Mouse (Mus musculus) small intestine, adult 2 months (tissue): Measurements from ENCODE around the gene Gcnt2. TPM values are rescaled to one million over a fixed set of nuclear protein-coding genes. Genes with fewer than 3 reads are reported as not detected.

ENCODE experiments used
- H3K27ac ChIP-seq: fragments of 200-500 bp; 2 replicates; pipeline ENCODE4 v1.5.1; 2012; ENCODE audit warnings: low read depth, low read length, control low read depth, inconsistent platforms; ENCODE audit not compliant: insufficient read depth
- H3K27me3 ChIP-seq: fragments of 200-500 bp; 2 replicates; pipeline ENCODE4 v1.6.1; 2012; ENCODE audit warnings: mild to moderate bottlenecking, moderate library complexity, low read length, inconsistent platforms; ENCODE audit not compliant: control insufficient read depth, insufficient read depth
- H3K36me3 ChIP-seq: fragments of 200-500 bp; 2 replicates; pipeline ENCODE4 v1.6.1; 2012; ENCODE audit warnings: mild to moderate bottlenecking, low read length, control low read depth, inconsistent platforms; ENCODE audit not compliant: control insufficient read depth, insufficient read depth
- H3K4me1 ChIP-seq: fragments of 200-500 bp; 2 replicates; pipeline ENCODE4 v1.6.1; 2012; ENCODE audit warnings: low read length, inconsistent platforms, mixed read lengths; ENCODE audit not compliant: control insufficient read depth, insufficient read depth, insufficient read length
- H3K4me3 ChIP-seq: fragments of 200-500 bp; 2 replicates; pipeline ENCODE4 v1.5.1; 2012; ENCODE audit warnings: low read depth, mild to moderate bottlenecking, control low read depth, inconsistent platforms, low read length, moderate library complexity
- CTCF ChIP-seq: fragments of 200-500 bp; IDR thresholded peaks from 2 replicates; pipeline ENCODE4 v1.5.1; 2012; ENCODE audit warnings: low read depth, mild to moderate bottlenecking, control low read depth, inconsistent platforms, low read length, moderate library complexity, mixed read lengths; ENCODE audit not compliant: insufficient replicate concordance, insufficient read length; ENCODE audit errors: extremely low read depth
- POLR2A ChIP-seq: fragments of 200-500 bp; IDR thresholded peaks from 2 replicates; pipeline ENCODE4 v1.6.1; 2012; ENCODE audit warnings: low read depth, mild to moderate bottlenecking, control low read depth, inconsistent platforms, low read length, moderate library complexity
- WGBS: fragments of 180-500 bp; shearing (Covaris S2); methylation state at CpG from one replicate; pipeline ENCODE4 v1.1.7; 2018; 5-methylcytosine and 5-hydroxymethylcytosine counted together
- polyA plus RNA-seq: library from polyadenylated mRNA; depleted of rRNA; stranded (reverse); fragments of >200 nt; gene quantifications from 2 replicates; pipeline ENCODE4 v1.2.3, GENCODE M21; 2012

Gcnt2 gene
- polyA plus RNA-seq, 1 experiment, result 3.8 TPM

GRCm38 (mm10) chr13:40868844-40869587, 9.5 kb downstream of the Gcnt2 start:
- Histone ChIP-seq H3K4me1 (peaks cover 12% of the 10 kb centered on the region; the same call in 1 of the 2 replicates), H3K27me3 (no peaks in the 10 kb centered on the region), H3K36me3 (no peaks in the 10 kb centered on the region), H3K4me3 (no peak overlapping the region), H3K27ac (peak overlapping the region; percentile 26)
- TF ChIP-seq POLR2A (no peak), CTCF (no peak)
- 9% methylated on average over 16 of the region's 16 CpGs for WGBS

- H3K27me3 ChIP-seq, result no peaks in the 10 kb centered on the region
- no peak overlapping the region for H3K4me3 ChIP-seq
- no peak for TF ChIP-seq POLR2A
- TF ChIP-seq CTCF, result no peak
- no peak overlapping the region for H3K27ac ChIP-seq
- 33% methylated on average over 5 of the region's 5 CpGs for WGBS
- H3K36me3 ChIP-seq, result no peaks in the 10 kb centered on the region
- H3K4me1 ChIP-seq, result peaks cover 9% of the 10 kb centered on the region; the same call in 1 of the 2 replicates
Observed at GRCm38 (mm10) chr13:40874021-40874420, 14.5 kb downstream of the Gcnt2 start.

GRCm38 (mm10) chr13:40875415-40875814, 15.9 kb downstream of the Gcnt2 start:
- no peaks in the 10 kb centered on the region for H3K36me3 ChIP-seq
- WGBS, result 25% methylated on average over 5 of the region's 5 CpGs
- peaks cover 7% of the 10 kb centered on the region; the same call in 1 of the 2 replicates for H3K4me1 ChIP-seq
- no peaks in the 10 kb centered on the region for H3K27me3 ChIP-seq
- no peak overlapping the region for H3K27ac ChIP-seq
- TF ChIP-seq POLR2A (no peak), CTCF (no peak)
- no peak overlapping the region for H3K4me3 ChIP-seq

GRCm38 (mm10) chr13:40877589-40877988, 18.0 kb downstream of the Gcnt2 start:
- H3K27me3 ChIP-seq, result no peaks in the 10 kb centered on the region
- TF ChIP-seq CTCF (no peak), POLR2A (no peak)
- peaks cover 5% of the 10 kb centered on the region; the same call in 1 of the 2 replicates for H3K4me1 ChIP-seq
- WGBS, result 83% methylated on average over 4 of the region's 4 CpGs
- H3K36me3 ChIP-seq, result no peaks in the 10 kb centered on the region
- no peak overlapping the region for H3K4me3 ChIP-seq
- H3K27ac ChIP-seq, result no peak overlapping the region

- no peak overlapping the region for H3K4me3 ChIP-seq
- H3K27ac ChIP-seq, result no peak overlapping the region
- no peaks in the 10 kb centered on the region for H3K4me1 ChIP-seq
- no peaks in the 10 kb centered on the region for H3K27me3 ChIP-seq
- no peaks in the 10 kb centered on the region for H3K36me3 ChIP-seq
- TF ChIP-seq CTCF (no peak), POLR2A (no peak)
- 88% methylated on average over 8 of the region's 8 CpGs for WGBS
Observed at GRCm38 (mm10) chr13:40880557-40880956, 21.0 kb downstream of the Gcnt2 start.

- no peaks in the 10 kb centered on the region for H3K36me3 ChIP-seq
- H3K4me3 ChIP-seq, result no peak overlapping the region
- H3K4me1 ChIP-seq, result no peaks in the 10 kb centered on the region
- H3K27me3 ChIP-seq, result no peaks in the 10 kb centered on the region
- WGBS, result 77% methylated on average over 5 of the region's 5 CpGs
- H3K27ac ChIP-seq, result no peak overlapping the region
- TF ChIP-seq CTCF, result no peak
- no peak for TF ChIP-seq POLR2A
Observed at GRCm38 (mm10) chr13:40882606-40883005, 23.1 kb downstream of the Gcnt2 start.

- H3K27ac ChIP-seq, result no peak overlapping the region
- no peaks in the 10 kb centered on the region for H3K27me3 ChIP-seq
- H3K4me3 ChIP-seq, result no peak overlapping the region
- no peak for TF ChIP-seq POLR2A
- no peak for TF ChIP-seq CTCF
- 76% methylated on average over 9 of the region's 9 CpGs for WGBS
- no peaks in the 10 kb centered on the region for H3K4me1 ChIP-seq
- no peaks in the 10 kb centered on the region for H3K36me3 ChIP-seq
Observed at GRCm38 (mm10) chr13:40883903-40884302, 24.3 kb downstream of the Gcnt2 start.
